Mouse (Mus musculus): Measurements from ENCODE around the gene Krtap4-2. TPM values are rescaled to one million over a fixed set of nuclear protein-coding genes. Genes with fewer than 3 reads are reported as not detected.

Krtap4-2 gene
- not detected for total RNA-seq (2023)

DNA sequence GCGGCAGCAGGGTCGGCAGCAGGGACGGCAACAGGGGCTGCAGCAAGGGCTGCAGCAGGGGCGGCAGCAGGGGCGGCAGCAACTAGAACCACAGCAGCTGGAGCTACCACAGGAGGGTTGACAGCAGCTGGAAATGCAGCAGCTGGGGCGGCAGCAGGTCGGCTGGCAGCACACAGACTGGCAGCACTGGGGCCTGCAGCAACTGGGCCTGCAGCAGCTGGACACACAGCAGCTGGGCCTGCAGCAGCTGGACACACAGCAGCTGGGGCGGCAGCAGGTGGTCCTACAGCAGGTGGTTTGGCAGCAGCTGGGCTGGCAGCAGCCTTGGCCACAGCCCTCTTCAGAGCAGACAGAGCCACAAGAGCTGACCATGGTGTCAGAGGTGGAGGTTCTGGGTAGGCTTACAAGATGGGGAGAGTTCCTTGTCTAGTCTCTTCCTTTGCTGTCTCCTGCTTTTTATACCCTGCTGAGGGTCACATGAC, at the start of gene Krtap4-2:
Gene Krtap4-2, minus strand, starts transcription at position 432 of the 482 bp plus-strand sequence.

DNA sequence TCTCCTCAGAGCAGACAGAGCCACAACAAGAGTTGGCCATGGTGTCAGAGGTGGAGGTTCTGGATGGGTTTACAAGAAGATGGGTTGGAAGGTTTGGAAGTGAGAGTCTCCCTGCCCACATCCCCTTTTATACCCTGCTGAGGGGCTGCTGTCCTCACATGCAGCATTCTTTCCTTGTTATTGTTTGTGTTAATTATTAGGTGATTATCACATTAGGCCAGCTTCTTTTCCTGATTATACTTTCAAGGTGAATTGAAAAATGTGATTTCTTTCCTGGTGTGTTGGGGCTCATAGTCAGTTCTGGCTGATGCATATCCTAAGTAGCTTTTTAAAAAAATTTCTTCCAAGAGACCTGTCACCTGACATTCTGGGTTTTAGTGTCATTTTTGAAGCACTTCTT, 31.0 kb upstream of the Krtap4-2 start, which contains the start of gene Krtap4-6:
Gene Krtap4-6, minus strand, starts transcription at position 101 of the 400 bp plus-strand sequence.

DNA sequence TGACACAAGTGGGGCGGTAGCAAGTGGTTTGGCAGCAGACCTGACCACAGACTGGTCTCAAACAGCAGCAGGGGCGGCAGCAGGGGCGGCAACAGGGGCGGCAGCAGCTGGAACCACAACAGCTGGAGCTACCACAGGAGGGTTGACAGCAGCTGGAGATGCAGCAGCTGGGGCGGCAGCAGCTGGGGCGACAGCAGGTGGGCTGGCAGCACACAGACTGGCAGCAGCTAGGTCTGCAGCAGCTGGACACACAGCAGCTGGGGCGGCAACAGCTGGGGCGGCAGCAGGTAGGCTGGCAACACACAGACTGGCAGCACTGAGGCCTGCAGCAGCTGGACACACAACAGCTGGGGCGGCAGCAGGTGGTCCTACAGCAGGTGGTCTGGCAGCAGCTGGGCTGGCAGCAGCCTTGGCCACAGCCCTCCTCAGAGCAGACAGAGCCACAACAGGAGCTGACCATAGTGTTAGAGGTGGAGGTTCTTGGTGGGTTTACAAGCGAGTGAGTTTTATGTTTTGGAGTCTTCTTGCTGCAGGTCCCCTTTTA, 23.7 kb upstream of the Krtap4-2 start, which contains the start of gene Gm11563:
Gene Gm11563, minus strand, starts transcription at position 494 of the 544 bp plus-strand sequence.

DNA sequence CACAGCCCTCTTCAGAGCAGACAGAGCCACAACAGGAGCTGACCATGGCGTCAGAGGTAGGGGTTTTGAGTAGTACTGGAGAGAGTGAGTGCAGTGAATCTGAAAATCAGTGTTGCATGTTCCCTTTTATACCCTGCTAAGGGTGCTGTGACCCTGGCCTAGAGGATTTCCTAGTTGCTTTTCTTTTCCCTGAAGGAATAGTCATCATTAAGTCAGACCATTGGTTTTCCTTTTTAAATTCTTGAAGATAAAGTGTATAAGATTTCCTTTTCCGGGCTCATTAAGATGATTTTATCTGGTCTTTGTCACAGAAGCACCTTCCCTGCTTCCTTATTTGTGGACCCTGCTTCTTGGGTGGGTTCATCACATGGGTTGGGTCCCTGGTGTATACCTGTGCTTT, 15.3 kb upstream of the Krtap4-2 start, which contains the start of gene Gm11555:
Gene Gm11555, minus strand, starts transcription at position 101 of the 400 bp plus-strand sequence.

DNA sequence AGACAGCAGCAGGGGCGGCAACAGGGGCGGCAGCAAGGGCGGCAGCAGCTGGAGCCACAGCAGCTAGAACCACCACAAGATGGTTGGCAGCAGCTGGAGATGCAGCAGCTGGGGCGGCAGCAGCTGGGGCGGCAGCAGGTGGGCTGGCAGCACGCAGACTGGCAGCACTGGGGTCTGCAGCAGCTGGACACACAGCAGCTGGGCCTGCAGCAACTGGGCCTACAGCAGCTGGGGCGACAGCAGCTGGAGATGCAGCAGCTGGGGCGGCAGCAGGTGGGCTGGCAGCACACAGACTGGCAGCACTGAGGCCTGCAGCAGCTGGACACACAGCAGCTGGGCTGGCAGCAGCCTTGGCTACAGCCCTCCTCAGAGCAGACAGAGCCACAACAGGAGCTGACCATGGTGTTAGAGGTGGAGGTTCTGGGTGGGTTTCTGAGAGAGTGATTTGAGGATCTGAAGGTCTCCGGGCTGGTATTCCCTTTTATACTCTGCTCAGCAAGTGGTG, 8.8 kb upstream of the Krtap4-2 start, which contains the start of gene Krtap4-7:
Gene Krtap4-7, minus strand, starts transcription at position 455 of the 505 bp plus-strand sequence.

DNA sequence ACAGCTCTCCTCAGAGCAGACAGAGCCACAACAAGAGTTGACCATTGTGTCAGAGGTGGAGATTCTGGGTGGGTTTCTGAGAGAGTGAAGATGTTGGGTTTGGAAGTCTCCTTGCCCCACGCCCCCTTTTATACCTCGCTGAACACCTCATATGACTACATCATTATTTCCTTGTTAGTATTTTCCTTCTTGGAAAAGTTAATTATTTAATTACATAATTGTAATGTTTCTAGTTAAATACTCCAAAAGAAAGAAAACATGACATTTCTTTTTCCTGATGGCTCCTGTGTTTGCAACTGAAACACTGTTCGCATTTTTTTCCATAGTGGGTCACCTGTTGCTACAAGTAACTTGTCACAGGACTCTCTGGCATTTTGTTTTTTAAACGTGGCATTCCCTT, 6.7 kb downstream of the Krtap4-2 start, which contains the start of gene Krtap4-1:
Gene Krtap4-1, minus strand, starts transcription at position 101 of the 400 bp plus-strand sequence.

DNA sequence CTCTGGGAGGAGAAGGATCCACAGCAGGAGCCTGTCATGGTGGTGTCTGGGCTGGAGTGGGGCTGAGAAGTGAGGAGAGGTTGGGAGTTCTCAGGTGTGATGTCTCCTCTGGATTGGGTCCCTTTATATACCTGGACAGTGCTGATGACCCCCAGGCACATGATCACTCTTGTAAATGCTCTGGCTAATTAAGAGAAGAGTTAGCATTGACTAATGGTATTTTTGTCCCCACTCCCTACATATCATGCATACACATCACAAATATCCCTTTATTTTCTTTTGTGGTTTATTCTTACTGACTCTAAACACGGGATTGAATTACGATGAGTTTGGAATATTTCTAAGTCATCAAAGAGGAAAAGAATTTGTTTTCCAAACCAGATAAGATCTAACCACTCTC, 14.5 kb downstream of the Krtap4-2 start, which contains the start of gene Gm11562:
Gene Gm11562, minus strand, starts transcription at position 101 of the 400 bp plus-strand sequence.

DNA sequence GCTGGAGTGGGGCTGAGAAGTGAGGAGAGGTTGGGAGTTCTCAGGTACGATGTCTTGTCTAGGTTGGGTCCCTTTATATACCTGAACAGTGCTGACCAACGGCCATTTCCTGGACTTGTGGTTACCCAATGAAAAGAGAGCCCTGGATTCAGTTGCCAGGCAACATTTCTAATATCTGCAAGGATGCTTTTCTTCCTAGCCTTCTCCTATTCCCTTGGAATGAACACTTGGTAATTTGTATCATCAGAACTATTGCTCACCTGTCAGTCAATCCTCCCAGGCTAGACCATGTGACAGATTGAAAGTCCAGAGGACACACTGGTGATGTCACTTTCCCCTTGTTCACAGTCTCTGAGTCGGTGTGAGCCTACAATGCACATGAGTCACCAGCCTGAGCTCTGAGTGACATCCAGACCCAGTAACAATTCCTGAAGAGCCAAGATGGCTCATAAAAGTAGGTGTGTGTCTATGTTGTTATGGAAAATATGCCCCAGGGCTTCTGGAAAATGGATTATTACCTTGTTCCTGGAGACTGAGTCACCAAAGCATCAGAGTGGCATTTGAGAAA, 20.0 kb downstream of the Krtap4-2 start, which contains the start of gene Krtap2-4:
Gene Krtap2-4, minus strand, starts transcription at position 51 of the 568 bp plus-strand sequence.

DNA sequence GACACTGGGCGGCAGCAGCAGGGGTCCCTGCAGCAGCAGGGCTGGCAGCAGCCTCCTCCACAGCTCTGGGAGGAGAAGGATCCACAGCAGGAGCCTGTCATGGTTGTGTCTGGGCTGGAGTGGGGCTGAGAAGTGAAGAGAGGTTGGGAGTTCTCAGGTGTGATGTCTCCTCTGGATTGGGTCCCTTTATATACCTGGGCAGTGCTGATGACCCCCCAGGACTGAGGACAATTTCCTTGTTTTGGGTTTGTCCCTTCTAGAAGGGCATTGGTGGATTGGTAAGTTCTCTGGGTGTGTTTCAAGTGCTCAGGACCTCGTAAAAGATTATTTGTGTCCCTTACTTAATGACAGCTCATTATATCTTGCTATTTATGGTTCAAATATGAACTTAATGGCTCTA, 24.8 kb downstream of the Krtap4-2 start, which contains the start of gene Gm11937:
Gene Gm11937, minus strand, starts transcription at position 101 of the 400 bp plus-strand sequence.

DNA sequence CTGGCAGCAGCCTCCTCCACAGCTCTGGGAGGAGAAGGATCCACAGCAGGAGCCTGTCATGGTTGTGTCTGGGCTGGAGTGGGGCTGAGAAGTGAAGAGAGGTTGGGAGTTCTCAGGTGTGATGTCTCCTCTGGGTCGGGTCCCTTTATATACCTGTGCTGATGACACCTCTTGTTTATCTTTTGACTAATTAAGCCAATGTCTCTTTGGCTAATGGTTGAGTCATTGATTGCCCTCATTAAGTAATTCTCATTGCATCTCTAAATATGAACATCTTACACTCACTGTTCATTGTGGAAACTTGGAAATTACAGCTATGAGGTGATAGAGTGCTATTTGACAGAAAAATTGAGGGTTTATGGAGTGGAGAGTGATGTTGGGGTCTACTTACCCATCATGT, 31.7 kb downstream of the Krtap4-2 start, which contains the start of gene Gm11938:
Gene Gm11938, minus strand, starts transcription at position 101 of the 400 bp plus-strand sequence.

DNA sequence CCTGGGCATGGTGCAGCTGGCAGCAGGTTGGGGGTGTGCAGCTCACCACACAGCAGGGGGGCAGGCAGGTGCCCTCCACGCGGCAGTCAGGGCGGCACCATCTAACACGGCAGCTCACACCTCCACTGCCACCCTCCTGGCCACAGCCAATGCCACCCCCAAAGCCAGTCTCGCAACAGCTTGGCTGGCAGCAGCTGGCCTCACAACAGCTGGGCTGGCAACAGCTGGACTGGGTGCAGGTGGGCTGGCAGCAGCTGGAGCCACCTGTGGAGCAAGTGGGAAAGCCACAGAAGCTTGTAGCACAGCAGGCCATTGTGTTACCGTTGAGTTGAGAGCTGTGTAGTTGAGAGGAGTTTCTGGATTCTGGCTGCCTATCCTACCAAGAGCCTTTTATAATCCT, 37.1 kb downstream of the Krtap4-2 start, which contains the start of gene Krtap9-3:
Gene Krtap9-3, minus strand, starts transcription at position 364 of the 400 bp plus-strand sequence.

DNA sequence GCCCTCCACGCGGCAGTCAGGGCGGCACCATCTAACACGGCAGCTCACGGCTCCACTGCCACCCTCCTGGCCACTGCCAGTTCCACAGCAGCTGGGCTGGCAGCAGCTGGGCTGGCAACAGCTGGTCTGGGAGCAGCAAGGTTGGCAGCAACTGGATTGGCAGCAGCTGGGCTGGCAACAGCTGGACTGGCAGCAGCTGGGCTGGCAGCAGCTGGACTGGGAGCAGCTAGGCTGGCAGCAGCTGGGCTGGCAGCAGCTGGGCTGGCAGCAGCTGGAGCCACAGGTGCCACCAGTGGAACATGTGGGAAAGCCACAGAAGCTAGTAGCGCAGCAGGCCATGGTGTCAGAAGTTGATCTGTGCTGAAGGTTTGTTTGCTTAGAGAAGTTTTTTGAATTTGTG, 43.9 kb downstream of the Krtap4-2 start, which contains the start of gene Krtap1-3:
Gene Krtap1-3, minus strand, starts transcription at position 359 of the 400 bp plus-strand sequence.

Other genes starting within 250 kb of the Krtap4-2 start
- not detected for gene Krt10, start 245.7 kb downstream of the Krtap4-2 start, total RNA-seq (2023)
- gene Krt12, start 212.8 kb downstream of the Krtap4-2 start, total RNA-seq (2023) = not detected
- not detected for gene Krt20, start 196.9 kb downstream of the Krtap4-2 start, total RNA-seq (2023)
- not detected for gene Krt23, start 141.9 kb downstream of the Krtap4-2 start, total RNA-seq (2023)
- not detected for gene Krt39, start 113.7 kb downstream of the Krtap4-2 start, total RNA-seq (2023)
- gene Krt40, start 91.9 kb downstream of the Krtap4-2 start, total RNA-seq (2023) = not detected
- gene Krtap3-3, start 84.2 kb downstream of the Krtap4-2 start, total RNA-seq (2023) = not detected
- gene Krtap3-2, start 78.2 kb downstream of the Krtap4-2 start, total RNA-seq (2023) = not detected
- not detected for gene Gm11939, start 75.6 kb downstream of the Krtap4-2 start, total RNA-seq (2023)
- not detected for gene Krtap3-1, start 68.5 kb downstream of the Krtap4-2 start, total RNA-seq (2023)
- gene Krtap1-5, start 54.1 kb downstream of the Krtap4-2 start, total RNA-seq (2023) = not detected
- not detected for gene Krtap1-4, start 51.4 kb downstream of the Krtap4-2 start, total RNA-seq (2023)
- not detected for gene Krtap1-3, start 43.7 kb downstream of the Krtap4-2 start, total RNA-seq (2023)
- gene Krtap9-3, start 37.0 kb downstream of the Krtap4-2 start, total RNA-seq (2023) = not detected
- not detected for gene Gm11938, start 31.8 kb downstream of the Krtap4-2 start, total RNA-seq (2023)
- not detected for gene Gm11937, start 24.9 kb downstream of the Krtap4-2 start, total RNA-seq (2023)
- gene Krtap2-4, start 20.2 kb downstream of the Krtap4-2 start, total RNA-seq (2023) = not detected
- gene Gm11562, start 14.6 kb downstream of the Krtap4-2 start, total RNA-seq (2023) = not detected
- not detected for gene Krtap4-1, start 6.8 kb downstream of the Krtap4-2 start, total RNA-seq (2023)
- gene Krtap4-7, start 9.0 kb upstream of the Krtap4-2 start, total RNA-seq (2023) = not detected
- gene Gm11555, start 15.2 kb upstream of the Krtap4-2 start, total RNA-seq (2023) = not detected
- not detected for gene Gm11563, start 23.9 kb upstream of the Krtap4-2 start, total RNA-seq (2023)
- not detected for gene Krtap4-6, start 30.9 kb upstream of the Krtap4-2 start, total RNA-seq (2023)
- gene Gm14190, start 55.7 kb upstream of the Krtap4-2 start, total RNA-seq (2023) = not detected
- gene Gm14180, start 99.2 kb upstream of the Krtap4-2 start, total RNA-seq (2023) = not detected
- not detected for gene Gm11595, start 137.8 kb upstream of the Krtap4-2 start, total RNA-seq (2023)
- not detected for gene Krtap4-8, start 145.6 kb upstream of the Krtap4-2 start, total RNA-seq (2023)
- gene Krtap4-9, start 150.1 kb upstream of the Krtap4-2 start, total RNA-seq (2023) = not detected
- not detected for gene Gm11596, start 158.4 kb upstream of the Krtap4-2 start, total RNA-seq (2023)
- not detected for gene Gm11569, start 163.8 kb upstream of the Krtap4-2 start, total RNA-seq (2023)
- gene Gm11554, start 169.4 kb upstream of the Krtap4-2 start, total RNA-seq (2023) = not detected
- not detected for gene Krtap4-13, start 174.8 kb upstream of the Krtap4-2 start, total RNA-seq (2023)
- gene Gm11564, start 180.6 kb upstream of the Krtap4-2 start, total RNA-seq (2023) = not detected
- gene 2300003K06Rik, start 203.0 kb upstream of the Krtap4-2 start, total RNA-seq (2023) = not detected
- not detected for gene Krtap4-16, start 216.5 kb upstream of the Krtap4-2 start, total RNA-seq (2023)
- not detected for gene Gm11568, start 222.8 kb upstream of the Krtap4-2 start, total RNA-seq (2023)
- gene Gm11559, start 229.4 kb upstream of the Krtap4-2 start, total RNA-seq (2023) = not detected
- not detected for gene Krtap9-1, start 238.3 kb upstream of the Krtap4-2 start, total RNA-seq (2023)
- gene Gm11567, start 244.1 kb upstream of the Krtap4-2 start, total RNA-seq (2023) = not detected